Mouse (Mus musculus): ENCODE measurements around the gene Olfr541.

GRCm38 (mm10) chr7:140748116-140748826, 51.2 kb downstream of the Olfr541 start:
- TF ChIP-seq MAX (IDR thresholded peaks at IDR 0.05), result no peak
- no peak for TF ChIP-seq CTCF (IDR thresholded peaks at IDR 0.05; ENCODE audit: control insufficient read depth, insufficient read depth, insufficient read length)
- no peak for TF ChIP-seq MYOD1 (IDR thresholded peaks at IDR 0.05; ENCODE audit: control insufficient read depth, insufficient read length, low read depth)
- TF ChIP-seq USF1 (IDR thresholded peaks at IDR 0.05; ENCODE audit: low read depth), result no peak
- TF ChIP-seq CEBPB (IDR thresholded peaks at IDR 0.05; ENCODE audit: low read depth), result no peak

All from C2C12 (cell line).